Mouse (Mus musculus) duodenum, adult 2 months (tissue): Measurements from ENCODE around the gene Rasa3. TPM values are rescaled to one million over a fixed set of nuclear protein-coding genes. Genes with fewer than 3 reads are reported as not detected.

Experiments used
- polyA plus RNA-seq: library from polyadenylated mRNA; depleted of rRNA; stranded (reverse); fragments of >200 nt; gene quantifications from 2 replicates; pipeline ENCODE4 v1.2.3, GENCODE M21; 2012; ENCODE audit warnings: low replicate concordance; rRNA removed

The Rasa3 gene
- polyA plus RNA-seq, result 8.7 and 10.5 TPM in 2 replicates

GRCm38 (mm10) chr8:13677413-13677883 lies at the start of gene Rasa3:
Rasa3 (minus strand) TSS chr8:13677603.

GRCm38 (mm10) chr8:13705668-13706067 lies 28.3 kb upstream of the Rasa3 start, which contains the start of gene Cfap97d2:
Cfap97d2 (plus strand) TSS chr8:13705889.

GRCm38 (mm10) chr8:13562118-13562517 lies 115.3 kb downstream of the Rasa3 start, which contains the start of gene 1700029H14Rik:
1700029H14Rik (minus strand) TSS chr8:13562461.

Other genes with a start within 250 kb of the Rasa3 start
- 10.1 and 11.1 TPM in 2 replicates for gene Tmem255b, start 242.4 kb downstream of the Rasa3 start, polyA plus RNA-seq
- gene Gas6, start 183.1 kb downstream of the Rasa3 start, polyA plus RNA-seq, result 48.5 and 55.4 TPM in 2 replicates
- 0.11 and 0.15 TPM in 2 replicates for gene 1700029H14Rik, start 115.1 kb downstream of the Rasa3 start, polyA plus RNA-seq
- not detected in 2 replicates for gene Cfap97d2, start 28.3 kb upstream of the Rasa3 start, polyA plus RNA-seq
- gene Cdc16, start 80.1 kb upstream of the Rasa3 start, polyA plus RNA-seq, result 11.2 and 16.3 TPM in 2 replicates
- 2.4 and 3.7 TPM in 2 replicates for gene Upf3a, start 108.0 kb upstream of the Rasa3 start, polyA plus RNA-seq
- not detected in 2 replicates for gene AF366264, start 160.8 kb upstream of the Rasa3 start, polyA plus RNA-seq
- 2.5 and 3.9 TPM in 2 replicates for gene Champ1, start 192.0 kb upstream of the Rasa3 start, polyA plus RNA-seq
- gene Coprs, start 212.7 kb upstream of the Rasa3 start, polyA plus RNA-seq, result 16.9 and 23.0 TPM in 2 replicates